Mouse (Mus musculus): ENCODE measurements at regions not wholly inside any gene's neighbourhood (a gene's known extent, or its start where the extent isn't known, plus 50 kb on each side); places are given as distances from the start of the nearest gene placed in this dataset.
A peak's percentile ranks its signal among the peaks of the same experiment; 100 is the strongest.

- 65% methylated on average over 2 of the region's 2 CpGs for WGBS (ENCODE audit: insufficient replicate concordance)
- H3K4me3 ChIP-seq (ENCODE audit: low read depth, low read length): no peak overlapping the region
- H3K27me3 ChIP-seq (ENCODE audit: control insufficient read depth, insufficient read depth, low read length): no peaks in the 10 kb centered on the region
- H3K36me3 ChIP-seq (ENCODE audit: control insufficient read depth, insufficient read depth, low read length): no peaks in the 10 kb centered on the region
- no peak overlapping the region for H3K4me2 ChIP-seq
- no peaks in the 10 kb centered on the region for H3K9me3 ChIP-seq (replicated peaks; ENCODE audit: control insufficient read depth, low read length)
- ATAC-seq (replicated peaks; ENCODE audit: insufficient number of reproducible peaks, low FRiP score, low TSS enrichment): no peak
- no peak overlapping the region for H3K9ac ChIP-seq (ENCODE audit: low read depth, low read length)
- H3K4me1 ChIP-seq (ENCODE audit: control insufficient read depth, insufficient read depth, low read length): no peaks in the 10 kb centered on the region
- peak overlapping the region; percentile 41; the same call in 1 of the 2 replicates for H3K27ac ChIP-seq (ENCODE audit: low read depth, low read length)
Observed at GRCm38 (mm10) chr11:38155706-38156105, 919.9 kb upstream of the Tenm2 start.

GRCm38 (mm10) chr11:38143436-38143835 is 907.7 kb upstream of the Tenm2 start:
- Histone ChIP-seq H3K4me1 (ENCODE audit: control insufficient read depth, insufficient read depth, low read length) (no peaks in the 10 kb centered on the region), H3K9ac (ENCODE audit: low read depth, low read length) (no peak overlapping the region), H3K4me3 (ENCODE audit: low read depth, low read length) (no peak overlapping the region), H3K27me3 (ENCODE audit: control insufficient read depth, insufficient read depth, low read length) (no peaks in the 10 kb centered on the region), H3K4me2 (no peak overlapping the region), H3K27ac (ENCODE audit: low read depth, low read length) (no peak overlapping the region), H3K36me3 (ENCODE audit: control insufficient read depth, insufficient read depth, low read length) (no peaks in the 10 kb centered on the region), H3K9me3 (replicated peaks; ENCODE audit: control insufficient read depth, low read length) (no peaks in the 10 kb centered on the region)
- ATAC-seq (replicated peaks; ENCODE audit: insufficient number of reproducible peaks, low FRiP score, low TSS enrichment): no peak
- WGBS (ENCODE audit: insufficient replicate concordance): 85% methylated on average over 2 of the region's 2 CpGs

GRCm38 (mm10) chr11:38128851-38129250 is 893.1 kb upstream of the Tenm2 start:
- no peak for ATAC-seq (replicated peaks; ENCODE audit: insufficient number of reproducible peaks, low FRiP score, low TSS enrichment)
- no peak overlapping the region for H3K9ac ChIP-seq (ENCODE audit: low read depth, low read length)
- H3K36me3 ChIP-seq (ENCODE audit: control insufficient read depth, insufficient read depth, low read length): no peaks in the 10 kb centered on the region
- no peaks in the 10 kb centered on the region for H3K27me3 ChIP-seq (ENCODE audit: control insufficient read depth, insufficient read depth, low read length)
- no peak overlapping the region for H3K27ac ChIP-seq (ENCODE audit: low read depth, low read length)
- H3K4me3 ChIP-seq (ENCODE audit: low read depth, low read length): no peak overlapping the region
- no peak overlapping the region for H3K4me2 ChIP-seq
- H3K4me1 ChIP-seq (ENCODE audit: control insufficient read depth, insufficient read depth, low read length): no peaks in the 10 kb centered on the region
- no peaks in the 10 kb centered on the region for H3K9me3 ChIP-seq (replicated peaks; ENCODE audit: control insufficient read depth, low read length)

- 69% methylated on average over 2 of the region's 2 CpGs for WGBS (ENCODE audit: insufficient replicate concordance)
- no peaks in the 10 kb centered on the region for H3K27me3 ChIP-seq (ENCODE audit: control insufficient read depth, insufficient read depth, low read length)
- no peaks in the 10 kb centered on the region for H3K4me1 ChIP-seq (ENCODE audit: control insufficient read depth, insufficient read depth, low read length)
- no peak overlapping the region for H3K9ac ChIP-seq (ENCODE audit: low read depth, low read length)
- no peak for ATAC-seq (replicated peaks; ENCODE audit: insufficient number of reproducible peaks, low FRiP score, low TSS enrichment)
- no peaks in the 10 kb centered on the region for H3K36me3 ChIP-seq (ENCODE audit: control insufficient read depth, insufficient read depth, low read length)
- H3K4me2 ChIP-seq: no peak overlapping the region
- H3K4me3 ChIP-seq (ENCODE audit: low read depth, low read length): no peak overlapping the region
- H3K27ac ChIP-seq (ENCODE audit: low read depth, low read length): no peak overlapping the region
- no peaks in the 10 kb centered on the region for H3K9me3 ChIP-seq (replicated peaks; ENCODE audit: control insufficient read depth, low read length)
Observed at GRCm38 (mm10) chr11:38123789-38124330, 888.1 kb upstream of the Tenm2 start.

- no peak for ATAC-seq (replicated peaks; ENCODE audit: insufficient number of reproducible peaks, low FRiP score, low TSS enrichment)
- no peak overlapping the region for H3K9ac ChIP-seq (ENCODE audit: low read depth, low read length)
- 65% methylated on average over 1 of the region's 1 CpGs for WGBS (ENCODE audit: insufficient replicate concordance)
Observed at GRCm38 (mm10) chr11:38122474-38122873, 886.7 kb upstream of the Tenm2 start.

GRCm38 (mm10) chr11:38121051-38121616 is 885.4 kb upstream of the Tenm2 start:
- Histone ChIP-seq H3K4me2 (no peak overlapping the region), H3K27me3 (ENCODE audit: control insufficient read depth, insufficient read depth, low read length) (no peaks in the 10 kb centered on the region), H3K9me3 (replicated peaks; ENCODE audit: control insufficient read depth, low read length) (no peaks in the 10 kb centered on the region), H3K36me3 (ENCODE audit: control insufficient read depth, insufficient read depth, low read length) (no peaks in the 10 kb centered on the region), H3K9ac (ENCODE audit: low read depth, low read length) (no peak overlapping the region), H3K27ac (ENCODE audit: low read depth, low read length) (no peak overlapping the region), H3K4me1 (ENCODE audit: control insufficient read depth, insufficient read depth, low read length) (no peaks in the 10 kb centered on the region), H3K4me3 (ENCODE audit: low read depth, low read length) (no peak overlapping the region)
- WGBS (ENCODE audit: insufficient replicate concordance): 23% methylated on average over 8 of the region's 8 CpGs
- ATAC-seq (replicated peaks; ENCODE audit: insufficient number of reproducible peaks, low FRiP score, low TSS enrichment): no peak

More at GRCm38 (mm10) chr11:38122474-38122873, 886.7 kb upstream of the Tenm2 start:
- no peak overlapping the region for H3K4me3 ChIP-seq (ENCODE audit: low read depth, low read length)
- H3K27me3 ChIP-seq (ENCODE audit: control insufficient read depth, insufficient read depth, low read length): no peaks in the 10 kb centered on the region
- no peak overlapping the region for H3K27ac ChIP-seq (ENCODE audit: low read depth, low read length)
- H3K36me3 ChIP-seq (ENCODE audit: control insufficient read depth, insufficient read depth, low read length): no peaks in the 10 kb centered on the region
- no peaks in the 10 kb centered on the region for H3K9me3 ChIP-seq (replicated peaks; ENCODE audit: control insufficient read depth, low read length)
- no peaks in the 10 kb centered on the region for H3K4me1 ChIP-seq (ENCODE audit: control insufficient read depth, insufficient read depth, low read length)
- H3K4me2 ChIP-seq: no peak overlapping the region

- H3K36me3 ChIP-seq (ENCODE audit: control insufficient read depth, insufficient read depth, low read length): no peaks in the 10 kb centered on the region
- no peak overlapping the region for H3K27ac ChIP-seq (ENCODE audit: low read depth, low read length)
- H3K9ac ChIP-seq (ENCODE audit: low read depth, low read length): no peak overlapping the region
- WGBS (ENCODE audit: insufficient replicate concordance): 67% methylated on average over 5 of the region's 5 CpGs
- no peaks in the 10 kb centered on the region for H3K9me3 ChIP-seq (replicated peaks; ENCODE audit: control insufficient read depth, low read length)
- no peak overlapping the region for H3K4me2 ChIP-seq
- no peaks in the 10 kb centered on the region for H3K27me3 ChIP-seq (ENCODE audit: control insufficient read depth, insufficient read depth, low read length)
- no peak for ATAC-seq (replicated peaks; ENCODE audit: insufficient number of reproducible peaks, low FRiP score, low TSS enrichment)
- H3K4me1 ChIP-seq (ENCODE audit: control insufficient read depth, insufficient read depth, low read length): no peaks in the 10 kb centered on the region
- no peak overlapping the region for H3K4me3 ChIP-seq (ENCODE audit: low read depth, low read length)
Observed at GRCm38 (mm10) chr11:38117741-38118140, 882.0 kb upstream of the Tenm2 start.

- no peak overlapping the region for H3K27ac ChIP-seq (ENCODE audit: low read depth, low read length)
- H3K9ac ChIP-seq (ENCODE audit: low read depth, low read length): no peak overlapping the region
- H3K9me3 ChIP-seq (replicated peaks; ENCODE audit: control insufficient read depth, low read length): no peaks in the 10 kb centered on the region
- H3K4me1 ChIP-seq (ENCODE audit: control insufficient read depth, insufficient read depth, low read length): no peaks in the 10 kb centered on the region
- no peak overlapping the region for H3K4me2 ChIP-seq
- H3K36me3 ChIP-seq (ENCODE audit: control insufficient read depth, insufficient read depth, low read length): no peaks in the 10 kb centered on the region
- H3K27me3 ChIP-seq (ENCODE audit: control insufficient read depth, insufficient read depth, low read length): no peaks in the 10 kb centered on the region
- H3K4me3 ChIP-seq (ENCODE audit: low read depth, low read length): no peak overlapping the region
- ATAC-seq (replicated peaks; ENCODE audit: insufficient number of reproducible peaks, low FRiP score, low TSS enrichment): no peak
- 83% methylated on average over 2 of the region's 2 CpGs for WGBS (ENCODE audit: insufficient replicate concordance)
Observed at GRCm38 (mm10) chr11:38092202-38092601, 856.4 kb upstream of the Tenm2 start.

GRCm38 (mm10) chr11:38075171-38075732 is 839.5 kb upstream of the Tenm2 start:
- Histone ChIP-seq H3K9me3 (replicated peaks; ENCODE audit: control insufficient read depth, low read length) (no peaks in the 10 kb centered on the region), H3K4me1 (ENCODE audit: control insufficient read depth, insufficient read depth, low read length) (no peaks in the 10 kb centered on the region), H3K4me3 (ENCODE audit: low read depth, low read length) (no peak overlapping the region), H3K27me3 (ENCODE audit: control insufficient read depth, insufficient read depth, low read length) (no peaks in the 10 kb centered on the region), H3K9ac (ENCODE audit: low read depth, low read length) (no peak overlapping the region), H3K4me2 (no peak overlapping the region), H3K27ac (ENCODE audit: low read depth, low read length) (no peak overlapping the region), H3K36me3 (ENCODE audit: control insufficient read depth, insufficient read depth, low read length) (no peaks in the 10 kb centered on the region)
- WGBS (ENCODE audit: insufficient replicate concordance): 82% methylated on average over 11 of the region's 11 CpGs
- ATAC-seq (replicated peaks; ENCODE audit: insufficient number of reproducible peaks, low FRiP score, low TSS enrichment): no peak
